Comparison of ENCODE assay signal across 14 mouse cellular contexts in genomic region chr15:6244401-6244800, GRCm38 (mm10).
"Had no signal": no experiment of that assay in that cellular context is flagged by ENCODE, and none has a peak within 500 bp of the region (broad histone marks: within the 10 kb centered on the region; RNA-seq: fewer than 3 reads in every experiment).

No protein-coding gene starts in this region.

- H3K9me3 ChIP-seq: limb, embryonic 10.5 days; liver, embryonic 15.5 days; midbrain, embryonic 10.5 days; neural tube, embryonic 13.5 days; stomach, embryonic 15.5 days had no signal

- H3K27me3 ChIP-seq: liver, embryonic 15.5 days; neural tube, embryonic 13.5 days; stomach, embryonic 15.5 days had no signal

- DNase-seq: lung, adult 2 months; lung, postnatal 36 days; midbrain, embryonic 14.5 days; retina, postnatal 1 day; thymus, adult 2 months; thymus, postnatal 36 days had no signal

- H3K9ac ChIP-seq: liver, embryonic 15.5 days; neural tube, embryonic 13.5 days; stomach, embryonic 15.5 days had no signal

- H3K27ac ChIP-seq: left cerebral cortex, adult 2 months; limb, embryonic 10.5 days; liver, embryonic 15.5 days; midbrain, embryonic 10.5 days; neural tube, embryonic 13.5 days; stomach, embryonic 15.5 days had no signal

- H3K4me3 ChIP-seq: left cerebral cortex, adult 2 months; limb, embryonic 10.5 days; liver, embryonic 15.5 days; midbrain, embryonic 10.5 days; neural tube, embryonic 13.5 days; stomach, embryonic 15.5 days had no signal

- H3K36me3 ChIP-seq: limb, embryonic 10.5 days; liver, embryonic 15.5 days; midbrain, embryonic 10.5 days; neural tube, embryonic 13.5 days; stomach, embryonic 15.5 days had no signal

- ATAC-seq: lung, postnatal 0 days had no signal

- H3K4me2 ChIP-seq: liver, embryonic 11.5 days; liver, embryonic 15.5 days; neural tube, embryonic 13.5 days; stomach, embryonic 15.5 days had no signal

- H3K4me1 ChIP-seq: liver, embryonic 15.5 days; stomach, embryonic 15.5 days had no signal
